Mouse (Mus musculus): ENCODE data around the gene Itgb7. TPM values are rescaled to one million over a fixed set of nuclear protein-coding genes. Genes with fewer than 3 reads are reported as not detected.

Itgb7 gene
- total and polyA plus RNA-seq, 3 experiments, result 7.4 to 15.2 TPM; not detected in 1

GRCm38 (mm10) chr15:102191699-102192098, 40.0 kb downstream of the Itgb7 start:
- Histone ChIP-seq H3K36me3 (ENCODE audit: control insufficient read depth in 1 of 2, insufficient read depth in 2 of 2, low read length in 2 of 2) (peaks cover 0 to 13% of the 10 kb centered on the region in 2 experiments; a peak in 2 of 4 replicates), H3K79me2 (ENCODE audit: control insufficient read depth, insufficient read depth, low read length, poor library complexity) (no peaks in the 10 kb centered on the region), H3K9me3 (replicated peaks; ENCODE audit: insufficient read depth, low read length) (no peaks in the 10 kb centered on the region), H3K9ac (ENCODE audit: control insufficient read depth, low read depth, low read length, poor library complexity, severe bottlenecking) (no peak overlapping the region), H3K27ac (ENCODE audit: control insufficient read depth, low read depth, low read length) (no peak overlapping the region), H3K27me3 (ENCODE audit: control insufficient read depth in 1 of 2, insufficient read depth in 2 of 2, low read length in 2 of 2) (no peaks in the 10 kb centered on the region), H3K4me3 (ENCODE audit: control insufficient read depth in 1 of 2, insufficient read depth in 1 of 2, low read depth in 2 of 2, low read length in 2 of 2) (no peak overlapping the region), H3K4me1 (ENCODE audit: control insufficient read depth in 1 of 2, insufficient read depth in 2 of 2, low read length in 2 of 2) (peaks cover 11 to 20% of the 10 kb centered on the region in 2 experiments)
- no peak for DNase-seq (ENCODE audit: low read depth, low spot score)
- TF ChIP-seq USF1 (IDR thresholded peaks at IDR 0.05; ENCODE audit: low read depth, low read length) (no peak), RCOR1 (IDR thresholded peaks at IDR 0.05; ENCODE audit: low read depth, low read length) (no peak)

GRCm38 (mm10) chr15:102188883-102189282, 42.9 kb downstream of the Itgb7 start:
- H3K36me3 ChIP-seq (ENCODE audit: control insufficient read depth in 1 of 2, insufficient read depth in 2 of 2, low read length in 2 of 2), result no peaks in the 10 kb centered on the region
- no peak overlapping the region for H3K4me3 ChIP-seq (ENCODE audit: control insufficient read depth in 1 of 2, insufficient read depth in 1 of 2, low read depth in 2 of 2, low read length in 2 of 2)
- no peaks in the 10 kb centered on the region for H3K9me3 ChIP-seq (replicated peaks; ENCODE audit: insufficient read depth, low read length)
- no peak for DNase-seq (ENCODE audit: low read depth, low spot score)
- no peaks in the 10 kb centered on the region for H3K27me3 ChIP-seq (ENCODE audit: control insufficient read depth in 1 of 2, insufficient read depth in 2 of 2, low read length in 2 of 2)
- H3K4me1 ChIP-seq (ENCODE audit: control insufficient read depth in 1 of 2, insufficient read depth in 2 of 2, low read length in 2 of 2), result 0 out of 4 replicates have a peak, but pooled peaks cover 0 to 7% of the 10 kb centered on the region in 2 experiments
- no peaks in the 10 kb centered on the region for H3K79me2 ChIP-seq (ENCODE audit: control insufficient read depth, insufficient read depth, low read length, poor library complexity)
- H3K27ac ChIP-seq (ENCODE audit: control insufficient read depth, low read depth, low read length), result no peak overlapping the region
- H3K9ac ChIP-seq (ENCODE audit: control insufficient read depth, low read depth, low read length, poor library complexity, severe bottlenecking), result no peak overlapping the region
- no peak for TF ChIP-seq ETS1 (IDR thresholded peaks at IDR 0.05; ENCODE audit: low read depth, low read length)
- no peak for TF ChIP-seq CHD2 (IDR thresholded peaks at IDR 0.05; ENCODE audit: low read length)
- no peak for TF ChIP-seq NELFE (IDR thresholded peaks at IDR 0.05; ENCODE audit: low read depth, low read length)
- TF ChIP-seq MAX (IDR thresholded peaks at IDR 0.05; ENCODE audit: low read length), result no peak
- no peak for TF ChIP-seq ZC3H11A (IDR thresholded peaks at IDR 0.05; ENCODE audit: low read depth, low read length)
- no peak for TF ChIP-seq GATA1 (IDR thresholded peaks at IDR 0.05; ENCODE audit: low read depth, low read length)
- TF ChIP-seq JUND (IDR thresholded peaks at IDR 0.05; ENCODE audit: low read depth, low read length), result no peak
- TF ChIP-seq MAZ (IDR thresholded peaks at IDR 0.05; ENCODE audit: low read depth, low read length), result no peak
- TF ChIP-seq USF2 (IDR thresholded peaks at IDR 0.05; ENCODE audit: borderline replicate concordance in 1 of 2, insufficient read depth in 1 of 2, low read depth in 1 of 2, low read length in 2 of 2), result no peak
- TF ChIP-seq ZNF384 (IDR thresholded peaks at IDR 0.05; ENCODE audit: low read depth, low read length), result no peak
- TF ChIP-seq MYB (IDR thresholded peaks at IDR 0.05; ENCODE audit: low read depth, low read length), result no peak
- TF ChIP-seq UBTF (IDR thresholded peaks at IDR 0.05; ENCODE audit: borderline replicate concordance, insufficient read depth, low read depth, low read length), result no peak
- no peak for TF ChIP-seq ELF1 (IDR thresholded peaks at IDR 0.05; ENCODE audit: low read depth, low read length)
- TF ChIP-seq POLR2AphosphoS2 (IDR thresholded peaks at IDR 0.05; ENCODE audit: low read length), result no peak

Measured in MEL (cell line).